Mouse (Mus musculus) testis, postnatal 10 days (tissue): ENCODE measurements around the gene Trim15.
A peak's percentile ranks its signal among the peaks of the same experiment; 100 is the strongest.
"Not testable (repeated sequence)": the region's sequence is repeated elsewhere in the genome, so short reads cannot be mapped to it uniquely, and the experiment has no call there.

ENCODE experiments used
- DNase-seq: peaks from one replicate; pipeline ENCODE4 v3.0.0; 2021; ENCODE audit warnings: low spot score

The Trim15 gene

DNA sequence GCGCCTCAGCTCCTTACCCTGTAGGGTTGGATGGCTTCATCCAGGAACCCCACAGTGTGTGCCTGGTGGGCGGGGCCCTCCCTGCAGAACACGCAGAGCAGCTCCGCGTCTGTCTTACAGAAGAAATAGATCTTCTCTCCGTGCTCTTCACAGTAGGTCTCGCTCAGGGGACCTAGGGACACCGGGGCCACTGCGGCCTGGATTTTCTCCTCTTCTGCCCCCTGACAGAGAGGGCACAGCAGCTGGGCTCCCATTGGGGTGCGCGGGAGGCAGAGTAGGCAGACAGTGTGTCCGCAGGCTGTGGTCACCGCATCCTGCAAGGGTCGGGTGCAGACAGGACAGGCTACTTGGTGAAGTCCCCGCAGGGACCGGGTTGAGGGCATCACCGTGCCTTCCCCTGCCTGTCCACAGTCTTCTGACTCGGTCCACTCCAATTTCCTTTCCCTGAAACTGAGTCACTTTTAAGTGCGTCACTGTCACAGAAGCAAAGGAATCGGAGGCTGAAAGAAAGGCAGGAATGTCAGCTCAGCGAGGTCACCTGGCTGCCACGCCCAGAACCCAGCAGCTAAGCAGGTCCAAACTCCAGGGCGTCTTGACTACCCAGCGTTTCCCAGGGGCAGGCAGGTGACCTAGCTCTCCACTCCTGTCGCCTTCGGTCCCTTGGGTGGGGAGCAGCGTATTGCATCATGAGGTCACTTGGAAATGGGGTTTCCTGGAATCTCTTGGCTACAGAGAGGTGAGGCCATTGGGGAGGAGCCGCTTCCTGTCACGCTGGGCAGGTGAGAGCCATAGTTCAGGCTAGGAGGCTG is at the start of gene Trim15:
TSS of gene Trim15 (minus strand) at position 492 of the 809 bp plus-strand sequence.
- DNase-seq: peak; percentile 42

DNA sequence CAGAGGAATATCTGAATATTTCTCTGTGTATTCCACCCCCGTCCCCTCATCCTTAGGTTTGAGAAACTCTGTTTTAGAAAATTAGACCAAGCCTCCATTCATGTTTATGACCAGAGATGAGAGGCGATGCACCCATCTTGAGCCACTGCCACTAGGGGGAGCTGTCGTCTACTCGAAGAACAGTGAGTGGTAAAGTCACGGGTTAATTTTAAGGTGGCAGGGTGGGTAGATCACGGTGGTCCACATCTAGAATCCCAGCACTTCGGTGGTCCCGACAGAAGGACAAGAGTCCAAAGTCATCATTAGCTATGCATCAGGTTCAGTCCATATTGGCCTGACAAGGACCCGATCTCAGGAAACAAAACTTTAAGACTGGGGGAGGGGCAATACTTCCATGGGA is 48.1 kb upstream of the Trim15 start:
- peak; percentile 88 for DNase-seq

DNA sequence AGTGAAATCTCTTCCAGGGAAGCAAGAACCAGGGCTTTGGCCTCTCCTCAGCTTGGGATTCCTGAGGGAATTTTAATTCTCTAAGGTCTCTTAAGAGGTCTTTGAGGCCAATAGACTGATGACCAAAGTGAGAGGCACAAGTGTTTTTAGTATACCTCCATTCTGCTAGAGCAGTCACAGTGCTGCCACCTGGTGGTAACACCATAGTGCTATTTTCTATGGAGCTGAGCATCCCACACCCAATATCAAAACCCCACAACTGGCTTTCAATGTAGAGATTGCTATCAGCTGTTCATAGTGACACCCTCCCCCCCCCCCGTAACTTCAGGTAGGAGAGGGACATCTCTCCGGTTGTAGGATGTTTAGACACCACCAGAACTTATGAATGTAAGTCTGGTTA is 47.1 kb upstream of the Trim15 start:
- DNase-seq: peak; percentile 91

DNA sequence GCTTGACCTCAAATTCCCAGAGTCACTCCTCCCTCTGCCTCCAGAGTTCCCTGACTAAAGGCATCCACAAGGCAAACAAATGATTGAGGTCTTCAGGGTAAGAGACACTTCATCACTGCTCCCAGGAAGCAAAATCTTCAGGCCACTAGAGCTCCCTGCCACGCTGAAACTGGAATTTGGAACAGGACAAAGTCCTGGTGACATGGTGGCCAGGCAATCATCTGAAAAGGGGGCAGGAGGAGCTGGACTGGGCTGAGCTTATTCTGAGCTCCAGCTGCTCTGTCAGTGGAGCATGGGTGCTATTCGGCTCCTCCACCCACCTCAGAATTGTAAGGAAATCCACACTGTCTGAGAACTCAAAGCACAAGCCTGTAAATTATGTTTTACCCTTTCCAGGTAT is 45.0 kb upstream of the Trim15 start:
- no peak for DNase-seq

DNA sequence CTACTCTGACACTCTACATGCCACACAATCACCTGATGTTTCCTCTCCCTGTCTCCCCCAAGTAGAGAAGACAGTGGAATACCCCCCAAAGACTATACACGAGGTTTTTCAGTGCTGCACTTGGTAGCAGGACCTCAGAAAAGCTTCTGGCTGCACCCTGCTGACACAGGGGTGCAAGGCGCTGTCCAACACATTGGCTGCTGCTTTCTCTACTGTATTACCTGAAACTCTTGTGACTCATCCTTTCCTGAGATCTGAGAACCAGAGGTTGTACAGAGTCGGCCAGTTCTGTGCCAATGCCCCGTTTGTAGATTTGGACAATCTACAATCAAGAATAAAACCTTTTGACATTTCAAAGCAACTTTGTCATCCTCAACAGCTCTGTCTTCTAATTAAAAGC is 42.8 kb upstream of the Trim15 start:
- DNase-seq: no peak

DNA sequence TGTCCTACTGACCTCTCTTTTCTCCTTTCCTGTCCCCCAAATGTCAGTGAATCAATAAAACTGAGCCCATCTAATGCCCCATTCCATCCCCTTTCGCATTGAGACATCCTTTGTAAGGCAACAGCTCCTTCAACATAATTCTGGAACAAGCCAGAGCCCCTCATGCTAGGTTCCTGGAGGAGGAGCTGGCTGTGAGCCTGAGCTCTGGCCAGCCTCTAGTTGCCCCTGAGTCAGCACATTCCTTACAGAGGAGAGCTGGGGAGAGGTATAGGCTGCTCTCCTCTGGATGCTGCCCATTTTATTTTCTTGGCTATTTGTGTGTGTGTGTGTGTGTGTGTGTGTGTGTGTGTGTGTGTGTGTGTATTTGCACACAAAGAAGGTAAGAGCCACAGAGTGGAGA is 41.2 kb upstream of the Trim15 start:
- no peak for DNase-seq

DNA sequence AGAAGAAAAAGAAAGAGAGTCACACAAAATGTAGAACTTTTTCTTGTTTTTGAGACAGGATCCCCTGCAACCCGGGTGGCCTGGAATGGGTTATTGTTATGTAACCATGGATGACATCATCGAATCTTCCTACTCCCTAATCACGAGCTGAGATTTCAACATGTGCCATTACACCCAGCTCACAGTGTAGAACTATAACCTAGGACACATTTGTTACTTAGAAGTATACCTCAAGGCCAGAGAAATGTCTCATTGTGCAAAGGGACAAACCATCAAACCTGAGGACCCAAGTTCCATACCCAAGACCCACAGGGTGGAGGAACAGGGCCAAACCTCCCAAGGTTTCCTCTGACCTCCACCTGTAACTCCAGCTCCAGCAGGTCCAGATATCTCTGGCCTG is 36.6 kb upstream of the Trim15 start:
- DNase-seq: no peak

DNA sequence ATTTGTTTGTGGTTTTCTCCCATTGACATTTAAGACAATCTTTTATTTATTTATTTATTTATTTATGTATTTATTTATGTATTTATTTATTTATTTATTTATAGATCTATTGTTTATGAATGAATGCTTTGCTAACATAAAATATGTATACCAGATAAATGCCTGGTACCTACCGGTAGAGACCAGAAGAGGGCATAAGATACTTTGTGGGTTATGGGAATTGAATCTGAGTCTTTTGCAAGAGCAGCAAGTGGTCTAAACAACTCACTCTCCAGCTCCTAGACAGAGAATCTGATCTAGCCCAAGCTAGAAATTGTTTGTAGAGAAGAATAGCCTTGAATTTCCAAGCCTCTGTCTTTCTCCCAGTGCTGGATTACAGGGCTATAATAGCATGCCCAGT is 33.7 kb upstream of the Trim15 start:
- DNase-seq: no peak

DNA sequence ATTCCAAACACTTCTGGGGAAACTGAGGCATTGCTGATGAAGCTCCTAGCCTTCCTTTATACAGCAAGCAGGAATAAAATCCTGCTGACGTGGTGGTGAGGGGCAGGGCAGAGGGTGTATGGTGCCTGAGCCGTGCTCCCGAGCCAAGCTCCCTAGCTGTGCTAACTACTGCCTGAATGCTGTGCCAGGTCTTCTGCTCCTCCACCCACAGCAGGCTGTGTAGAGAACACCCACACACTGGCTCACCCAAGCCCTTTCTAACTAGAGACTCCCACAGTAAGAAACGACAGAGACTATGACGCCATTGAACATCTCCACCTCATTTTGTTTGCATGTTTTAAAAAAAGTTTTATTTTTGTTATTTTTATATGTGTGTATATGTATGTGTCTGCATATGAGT is 33.0 kb upstream of the Trim15 start:
- no peak for DNase-seq

DNA sequence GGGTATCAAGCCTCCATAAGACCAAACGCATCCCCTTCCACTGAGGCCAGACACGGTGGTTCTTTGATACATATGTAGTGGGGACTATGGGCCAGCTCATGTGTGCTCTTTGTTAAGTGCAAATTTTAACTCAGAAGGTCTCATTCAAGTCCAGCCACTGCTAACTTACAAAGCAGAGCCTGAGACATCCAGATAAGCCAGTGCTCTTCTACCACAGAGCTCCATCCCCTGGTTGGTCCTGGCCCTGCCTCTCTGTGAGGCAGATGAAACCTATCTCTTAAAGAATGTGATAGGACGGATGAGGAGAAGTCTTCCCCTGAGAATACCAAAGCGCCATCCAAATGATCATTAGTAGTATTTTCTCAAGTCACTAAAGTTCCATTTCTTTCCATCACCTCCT is 32.4 kb upstream of the Trim15 start:
- no peak for DNase-seq

DNA sequence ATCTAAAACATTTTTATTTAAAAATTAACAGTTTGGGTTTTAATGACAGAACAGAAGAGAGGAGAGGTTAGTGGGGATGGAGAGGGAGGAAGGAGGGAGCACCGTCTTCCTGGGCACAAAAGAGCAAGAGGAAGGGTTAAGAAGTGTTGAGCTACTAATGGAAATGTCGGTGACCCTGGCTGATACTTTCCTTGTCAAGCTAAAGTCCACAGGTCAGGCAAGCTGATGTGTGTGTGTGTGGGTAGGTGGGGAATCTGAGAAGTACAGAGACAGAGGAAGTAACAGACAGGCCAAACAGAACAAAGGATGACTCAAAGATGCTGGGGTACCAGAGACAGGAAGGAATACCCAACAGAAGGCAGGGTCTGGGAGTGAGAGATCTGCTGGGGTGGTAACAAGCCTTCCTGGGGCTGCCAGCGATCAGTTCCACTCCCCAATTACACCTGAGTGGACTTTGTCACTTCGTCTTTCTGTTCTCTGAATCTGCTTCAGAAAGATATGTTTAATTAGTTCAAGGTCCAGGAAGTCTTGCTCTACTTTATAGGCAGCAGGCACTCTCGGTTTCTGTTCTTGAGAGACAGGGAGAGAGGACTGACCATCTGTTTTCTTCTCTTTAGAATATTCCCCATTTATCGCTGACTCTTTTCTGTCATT is 30.7 kb upstream of the Trim15 start, which contains the start of gene Trim31:
TSS of gene Trim31 (plus strand) at position 567 of the 654 bp plus-strand sequence.
- no peak for DNase-seq

DNA sequence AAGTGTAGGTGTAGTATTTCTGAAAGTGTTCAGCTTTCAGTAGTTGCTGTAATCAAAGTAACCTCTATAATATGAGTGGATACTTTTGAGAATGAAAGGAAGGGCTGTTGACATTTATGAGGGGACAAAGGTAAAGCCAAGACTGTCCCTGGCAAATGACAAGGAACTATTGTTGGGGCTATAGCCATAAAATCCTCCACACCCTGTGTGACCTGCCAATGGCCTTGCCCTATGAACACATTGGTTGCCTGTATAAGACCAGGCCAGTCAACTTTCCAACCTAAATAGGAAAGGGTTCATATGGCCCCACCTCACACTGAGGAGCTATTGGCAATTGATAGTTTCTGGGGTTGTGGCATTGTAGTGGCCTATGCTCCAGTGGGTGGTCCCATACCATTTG is 30.1 kb upstream of the Trim15 start:
- DNase-seq: no peak

DNA sequence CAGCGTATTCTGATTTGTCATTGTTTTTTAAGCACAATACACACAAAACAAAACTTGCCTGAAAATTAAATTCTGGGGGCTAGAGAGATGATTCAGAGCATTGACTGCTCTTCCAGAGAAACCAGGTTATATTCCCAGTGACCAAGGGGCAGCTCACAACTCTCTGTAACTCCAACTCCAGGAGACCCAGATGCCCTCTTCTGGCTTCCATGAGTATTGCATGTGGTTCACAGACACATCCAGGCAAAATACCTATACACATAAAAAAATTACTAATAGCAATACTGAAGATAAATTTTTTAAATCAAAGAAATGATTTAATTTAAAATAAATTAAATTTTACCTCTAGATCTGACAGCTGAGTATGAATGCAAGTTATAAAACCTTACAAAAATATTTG is 29.6 kb upstream of the Trim15 start:
- DNase-seq: peak; percentile 61

DNA sequence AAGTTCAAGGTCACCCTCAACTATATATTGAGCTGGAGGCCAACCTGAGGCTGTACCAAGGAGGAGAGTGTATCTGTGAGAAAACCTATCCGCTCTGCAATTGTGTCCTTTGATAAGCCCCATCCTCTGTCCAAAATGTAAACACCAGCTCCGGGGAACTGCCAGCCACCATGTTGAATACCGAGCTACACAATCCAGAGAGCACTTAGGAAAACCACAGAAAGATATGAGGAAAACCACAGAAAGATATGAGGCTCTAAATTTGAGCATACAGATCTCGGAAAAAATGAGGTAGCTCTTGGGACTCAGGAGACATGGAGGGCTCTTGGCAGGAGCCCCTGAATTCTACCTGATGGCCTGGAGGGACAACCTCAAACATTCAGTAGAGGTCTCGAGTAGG is 26.4 kb upstream of the Trim15 start:
- no peak for DNase-seq

DNA sequence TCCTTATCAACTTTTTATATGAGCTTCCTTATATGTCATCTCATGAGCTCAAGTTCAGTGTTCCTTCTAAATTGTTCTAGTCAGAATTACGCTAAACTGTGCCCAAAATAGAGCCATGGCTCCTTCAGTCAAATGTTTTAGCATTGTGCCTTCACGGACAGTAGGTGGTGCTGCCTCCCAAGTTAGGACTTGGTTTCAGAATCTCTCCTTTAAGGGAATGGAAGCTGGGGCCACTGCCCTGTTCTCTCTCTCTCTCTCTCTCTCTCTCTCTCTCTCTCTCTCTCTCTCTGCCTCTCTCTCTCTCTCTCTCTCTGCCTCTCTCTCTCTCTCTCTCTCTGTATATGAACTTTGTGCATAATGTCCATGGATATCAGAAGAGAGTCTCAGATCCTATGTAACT is 25.4 kb upstream of the Trim15 start:
- peak; percentile 56 for DNase-seq

DNA sequence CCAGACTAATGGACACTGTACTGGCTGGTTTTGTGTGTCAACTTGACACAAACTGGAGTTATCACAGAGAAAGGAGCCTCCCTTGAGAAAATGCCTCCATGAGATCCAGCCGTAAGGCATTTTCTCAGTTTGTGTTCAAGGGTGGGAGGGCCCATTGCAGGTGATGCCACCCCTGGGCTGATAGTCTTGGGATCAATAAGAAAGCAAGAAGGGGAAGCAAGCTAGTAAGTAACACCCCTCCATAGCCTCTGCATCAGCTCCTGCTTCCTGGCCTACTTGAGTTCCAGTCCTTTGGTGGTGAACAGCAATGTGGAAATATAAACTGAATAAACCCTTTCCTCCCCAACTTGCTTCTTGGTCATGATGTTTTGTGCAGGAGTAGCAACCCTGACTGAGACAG is 24.5 kb upstream of the Trim15 start:
- not testable (repeated sequence) for DNase-seq

DNA sequence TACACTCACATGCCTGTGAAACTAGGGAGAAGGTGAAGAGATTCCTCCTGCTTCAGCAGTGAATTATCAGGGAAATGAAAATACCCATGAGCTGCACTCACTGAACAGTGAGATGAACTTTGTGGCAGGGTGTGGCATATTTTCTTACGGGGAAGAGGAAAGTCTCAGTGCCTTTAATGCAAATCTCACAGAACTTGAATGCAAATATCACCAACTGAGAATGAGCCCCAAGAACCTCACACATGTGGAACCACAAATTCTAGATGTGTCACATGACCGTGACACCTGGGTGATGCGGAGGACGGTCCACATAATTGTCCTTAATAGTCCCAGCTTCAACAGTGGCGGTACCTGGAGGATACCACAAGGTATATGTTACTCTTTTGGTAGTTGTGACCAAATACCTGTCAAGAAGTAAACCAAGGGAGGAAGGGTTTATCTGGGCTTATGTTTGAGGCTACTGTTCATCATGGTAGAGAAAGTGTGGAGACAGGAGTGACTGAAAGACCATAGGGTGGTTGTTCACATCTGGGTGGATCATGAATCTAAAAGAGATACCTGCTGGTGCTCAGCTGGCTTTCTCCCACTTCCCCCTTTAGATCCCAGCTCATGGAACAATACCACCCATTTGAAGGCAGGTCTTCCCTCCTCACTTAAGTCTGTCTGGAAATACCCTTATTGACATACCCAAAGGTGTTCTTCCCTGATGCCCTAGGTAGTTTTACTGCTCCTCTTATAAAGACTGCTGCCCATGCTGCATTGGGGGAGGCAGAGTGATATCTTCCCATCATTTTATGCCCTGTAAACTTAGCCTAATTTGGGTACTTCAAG is 23.3 kb upstream of the Trim15 start, which contains the start of gene Trim40:
TSS of gene Trim40 (minus strand) at position 51 of the 831 bp plus-strand sequence.
- no peak for DNase-seq

DNA sequence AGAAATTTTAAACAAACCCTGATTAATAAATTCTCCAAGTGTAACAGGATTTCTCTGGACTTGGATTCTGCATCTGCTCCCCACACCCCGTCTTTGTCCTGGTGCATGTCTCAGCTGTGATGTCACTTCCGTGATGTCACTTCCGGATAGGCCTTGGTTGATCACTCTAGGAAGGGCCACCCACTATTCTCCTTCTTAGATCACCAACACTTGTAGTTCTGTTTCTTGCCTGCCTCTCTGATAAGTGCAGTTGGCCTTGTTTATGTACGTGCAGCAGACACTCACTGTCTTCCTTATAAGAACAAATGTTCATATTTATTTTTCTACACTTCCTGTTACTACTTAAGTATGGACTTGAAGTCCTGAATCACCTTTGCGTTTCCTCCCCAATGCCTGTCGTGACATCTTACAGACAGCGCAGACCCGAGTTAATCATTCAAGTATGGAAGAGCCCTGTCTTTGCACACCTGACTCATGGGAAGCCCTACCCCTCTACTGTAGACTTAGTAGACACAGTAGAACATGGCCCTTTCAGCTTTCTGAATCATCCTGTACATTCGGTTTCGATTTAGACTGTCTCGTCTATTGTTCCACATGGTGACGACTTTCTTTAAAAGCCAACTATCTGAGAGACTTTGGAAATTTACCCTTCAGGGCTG is 18.3 kb upstream of the Trim15 start:
- DNase-seq: no peak

DNA sequence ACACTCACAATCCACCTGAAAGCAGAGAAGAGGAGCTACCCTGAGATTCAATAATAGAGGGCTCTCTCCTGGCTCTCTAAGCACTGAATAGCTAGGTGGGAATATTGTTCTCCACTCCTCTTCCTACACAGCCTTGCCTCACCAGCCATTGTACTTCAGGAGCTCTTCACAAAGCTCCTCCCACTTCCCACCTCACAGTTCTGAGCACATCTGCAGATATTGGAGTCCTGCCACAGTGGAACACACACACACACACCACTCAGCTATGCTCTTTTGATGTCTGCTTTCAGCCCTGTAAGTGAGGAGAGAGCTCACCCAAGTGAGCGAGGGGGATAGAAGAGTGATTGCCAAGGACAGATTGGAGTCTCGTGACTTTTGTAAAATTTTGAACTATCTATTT is 16.3 kb upstream of the Trim15 start:
- DNase-seq: no peak

DNA sequence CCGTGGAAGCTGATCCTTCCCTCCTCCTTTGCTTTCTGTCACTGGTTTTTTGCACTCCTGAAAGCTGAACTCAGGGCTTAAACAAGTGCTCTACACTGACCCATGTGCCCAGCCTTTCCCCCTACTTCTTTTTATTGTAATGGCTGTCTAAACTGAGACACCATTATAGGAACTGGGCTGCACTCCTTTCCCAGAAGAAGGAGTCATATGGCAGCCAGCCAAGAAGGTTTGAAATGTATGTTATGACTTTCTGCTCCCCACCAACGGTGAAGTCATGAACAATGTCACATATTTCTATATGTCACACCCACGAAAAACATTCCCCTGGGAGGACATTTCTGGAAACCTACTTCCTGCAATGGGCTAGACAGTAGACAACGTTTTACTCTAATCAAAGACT is 7.6 kb upstream of the Trim15 start:
- no peak for DNase-seq

DNA sequence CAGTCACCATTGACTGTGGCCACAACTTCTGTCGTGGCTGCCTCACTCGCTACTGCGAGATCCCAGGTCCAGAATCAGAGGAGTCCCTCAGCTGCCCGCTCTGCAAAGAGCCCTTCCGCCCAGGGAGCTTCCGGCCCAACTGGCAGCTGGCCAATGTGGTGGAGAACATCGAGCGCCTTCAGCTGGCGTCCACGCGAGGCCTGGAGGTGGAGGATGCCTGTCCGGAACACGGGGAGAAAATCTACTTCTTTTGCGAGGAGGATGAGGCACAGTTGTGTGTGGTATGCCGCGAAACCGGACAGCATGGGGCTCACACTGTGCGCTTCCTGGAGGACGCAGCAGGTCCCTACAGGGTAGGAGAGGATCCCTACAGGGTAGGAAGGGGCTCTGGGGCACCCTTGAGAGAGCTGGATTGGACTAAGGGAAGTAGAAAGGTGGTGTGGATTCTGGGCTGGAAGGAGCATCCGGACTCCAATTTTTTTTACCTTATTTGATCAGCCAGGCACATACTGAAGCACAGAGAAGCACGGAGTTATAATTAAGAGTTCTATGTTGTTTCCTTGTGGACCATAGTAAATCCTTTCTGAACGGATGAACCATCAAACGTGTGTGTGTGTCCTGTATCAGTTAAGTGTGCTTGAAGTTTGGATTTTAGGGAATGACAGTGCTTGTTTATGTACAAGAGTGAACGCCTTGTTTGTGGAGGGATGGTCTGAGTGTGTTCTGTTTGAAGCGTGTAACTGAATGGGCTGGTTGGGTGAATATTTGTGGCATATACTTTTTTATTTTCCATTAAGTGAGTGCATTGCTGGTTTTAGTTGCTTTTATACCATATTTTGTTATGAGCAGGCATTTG is 3.2 kb upstream of the Trim15 start:
- peak; percentile 82 for DNase-seq
